Mouse (Mus musculus) myocyte (in vitro differentiated cells): ENCODE data around the gene Lpar1.

Experiments used
- CEBPB ChIP-seq: IDR thresholded peaks from 2 replicates; pipeline ENCODE4 v1.6.1; 2011; ENCODE audit warnings: mild to moderate bottlenecking, moderate library complexity; ENCODE audit not compliant: poor library complexity, insufficient read depth, severe bottlenecking
- MYOG ChIP-seq, 3 experiments: IDR thresholded peaks; one replicate each; pipeline ENCODE4 v1.6.1; 2011; ENCODE audit warnings: control low read depth in 2 of 3, low read depth in 2 of 3, mild to moderate bottlenecking in 2 of 3; ENCODE audit not compliant: insufficient read length in 2 of 3, control insufficient read depth in 1 of 3, insufficient read depth in 1 of 3
- REST ChIP-seq: IDR thresholded peaks from one replicate; pipeline ENCODE4 v1.6.1; 2011; ENCODE audit warnings: mild to moderate bottlenecking, control low read depth, moderate library complexity; ENCODE audit not compliant: insufficient read depth, insufficient read length
- TCF12 ChIP-seq: IDR thresholded peaks from one replicate; pipeline ENCODE4 v1.6.1; 2011; ENCODE audit warnings: mild to moderate bottlenecking, control low read depth; ENCODE audit not compliant: poor library complexity, insufficient read depth, severe bottlenecking
- USF1 ChIP-seq: IDR thresholded peaks from one replicate; pipeline ENCODE4 v1.6.1; 2011; ENCODE audit warnings: low read depth, mild to moderate bottlenecking, control low read depth, moderate library complexity

- TF ChIP-seq MYOG (IDR thresholded peaks at IDR 0.05; ENCODE audit: control insufficient read depth in 1 of 3, insufficient read depth in 1 of 3, insufficient read length in 2 of 3, low read depth in 2 of 3) = no peak
- no peak for TF ChIP-seq CEBPB
- TF ChIP-seq TCF12 = no peak
- TF ChIP-seq REST = no peak
- TF ChIP-seq USF1 = no peak
Observed at GRCm38 (mm10) chr4:58499241-58499640, 54.5 kb downstream of the Lpar1 start.
